Mouse (Mus musculus) spleen, postnatal 10 days (tissue): ENCODE data around the gene Pkd2l1.

Experiments used
- DNase-seq, 2 experiments: peaks; one replicate each; pipeline ENCODE4 v3.0.0; 2021 to 2022; ENCODE audit warnings: low spot score in 2 of 2

The Pkd2l1 gene

GRCm38 (mm10) chr19:44192342-44192741 is at the start of gene Pkd2l1:
TSS of gene Pkd2l1 (minus strand) at chr19:44192442.
- no peak for DNase-seq

DNA sequence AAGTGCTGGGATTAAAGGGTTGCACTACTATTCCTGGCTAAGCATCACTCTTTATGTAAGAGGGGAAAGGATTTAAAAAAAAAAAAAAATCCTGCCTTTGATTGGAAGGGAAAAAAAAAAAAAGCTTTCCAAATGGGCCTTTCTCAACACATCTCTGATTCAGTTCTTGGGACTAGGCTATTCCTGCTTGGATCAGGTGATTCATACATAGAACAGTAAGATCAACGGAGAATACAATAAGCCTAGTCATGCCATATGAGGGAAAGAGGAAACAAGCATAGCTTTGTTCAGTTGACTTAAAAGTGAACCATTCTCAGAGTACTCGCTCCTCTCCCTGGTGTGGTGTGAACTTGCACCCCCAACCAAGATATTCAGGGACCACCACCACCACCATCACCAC is 46.7 kb upstream of the Pkd2l1 start:
- no peak for DNase-seq

GRCm38 (mm10) chr19:44237471-44238006 is 45.3 kb upstream of the Pkd2l1 start:
- DNase-seq, result no peak

DNA sequence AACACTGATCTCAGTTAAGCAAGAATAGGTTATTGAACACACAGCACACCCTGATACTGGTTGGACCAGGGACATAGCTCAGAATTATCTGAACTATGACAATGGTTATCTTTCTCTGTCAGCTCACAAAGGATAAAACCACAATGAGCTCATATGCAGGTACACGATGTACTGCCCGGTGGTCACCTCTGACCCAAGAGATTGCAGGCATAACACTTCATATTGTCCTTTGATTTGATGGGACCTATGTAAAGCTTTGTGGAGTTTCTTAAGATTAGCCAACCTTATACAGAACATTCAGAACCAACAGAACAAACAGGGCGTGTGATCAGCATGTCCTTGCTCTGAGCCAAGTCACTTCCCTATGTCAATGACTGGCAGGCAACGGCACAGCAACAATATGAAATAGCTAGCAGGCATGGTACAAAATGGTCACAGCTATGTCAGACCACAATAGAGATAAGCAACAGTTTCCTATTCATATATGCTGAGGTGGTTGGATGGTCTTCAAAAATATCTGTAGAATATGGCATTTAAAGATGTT is 39.4 kb upstream of the Pkd2l1 start:
- no peak for DNase-seq

DNA sequence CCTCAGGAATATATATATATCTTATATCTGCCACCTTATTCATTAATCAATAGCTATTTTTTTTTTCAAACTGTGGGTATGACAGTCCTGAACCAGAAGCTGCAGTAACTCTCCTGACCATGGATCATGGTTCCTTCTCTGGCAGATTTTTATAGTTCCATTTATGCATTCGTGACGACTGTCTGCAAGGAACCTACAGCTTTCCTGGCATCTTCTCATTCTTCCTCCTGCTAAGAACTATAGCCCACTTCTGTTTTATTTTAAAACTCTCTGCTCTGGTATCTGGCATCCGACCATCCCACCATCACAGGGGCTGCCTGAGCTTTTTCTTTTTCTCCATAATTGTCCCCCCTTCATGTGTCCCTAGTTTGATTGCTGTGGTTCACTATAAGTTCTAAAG is 38.0 kb upstream of the Pkd2l1 start:
- DNase-seq, result no peak

DNA sequence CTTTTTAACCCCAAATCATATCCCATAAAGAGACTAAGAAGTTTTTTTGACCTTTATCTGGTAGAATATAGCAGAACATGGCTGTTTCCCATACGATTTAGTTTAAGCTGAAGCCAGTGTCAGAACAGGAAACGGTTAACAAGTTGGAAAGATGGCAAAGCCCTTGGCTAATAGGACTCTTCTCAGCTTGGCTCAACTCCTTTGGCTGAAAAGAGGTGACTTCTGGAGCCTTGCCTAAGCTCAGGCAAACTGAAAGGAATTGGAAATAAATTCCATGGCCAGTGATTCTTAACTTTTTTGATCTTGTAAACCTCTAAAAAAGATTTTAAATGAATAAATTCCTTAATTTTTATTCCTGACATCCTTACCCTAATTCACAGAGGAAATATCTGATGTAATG is 37.5 kb upstream of the Pkd2l1 start:
- DNase-seq, result no peak

DNA sequence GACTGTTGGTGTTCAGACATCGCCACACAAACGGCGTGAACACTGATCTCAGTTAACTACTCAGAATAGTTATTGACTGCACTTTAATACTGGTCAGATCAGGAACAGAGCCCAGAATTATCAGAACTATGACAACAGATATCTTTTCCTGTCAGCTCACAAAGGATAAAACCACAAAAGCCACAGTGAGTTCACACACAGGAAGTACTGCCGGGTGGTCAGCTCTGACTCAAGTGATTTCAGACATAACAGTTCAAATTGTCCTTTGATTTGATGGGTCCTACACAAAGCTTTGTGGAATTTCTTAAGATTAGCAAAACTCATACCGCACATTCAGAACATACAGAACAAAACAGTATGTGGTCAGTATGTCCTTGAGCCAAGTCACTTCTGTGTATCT is 33.5 kb upstream of the Pkd2l1 start:
- DNase-seq, result no peak

GRCm38 (mm10) chr19:44217958-44218525 is 25.8 kb upstream of the Pkd2l1 start:
- DNase-seq, result no peak

DNA sequence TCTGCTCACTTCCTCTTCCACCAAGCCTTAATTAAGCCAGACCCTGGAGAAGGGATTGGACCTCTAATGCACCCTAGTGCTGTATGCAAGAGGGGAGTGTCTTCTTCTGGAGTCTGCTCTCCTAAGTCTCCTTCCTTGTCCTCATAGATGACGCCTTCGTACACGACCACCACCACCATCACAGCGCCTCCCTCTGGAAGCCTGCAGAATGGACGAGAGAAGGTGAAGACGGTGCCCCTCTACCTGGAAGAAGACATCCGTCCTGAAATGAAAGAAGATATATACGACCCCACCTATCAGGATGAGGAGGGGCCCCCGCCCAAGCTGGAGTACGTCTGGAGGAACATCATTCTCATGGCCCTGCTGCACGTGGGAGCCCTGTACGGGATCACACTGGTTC is 23.0 kb upstream of the Pkd2l1 start:
- DNase-seq, result no peak

DNA sequence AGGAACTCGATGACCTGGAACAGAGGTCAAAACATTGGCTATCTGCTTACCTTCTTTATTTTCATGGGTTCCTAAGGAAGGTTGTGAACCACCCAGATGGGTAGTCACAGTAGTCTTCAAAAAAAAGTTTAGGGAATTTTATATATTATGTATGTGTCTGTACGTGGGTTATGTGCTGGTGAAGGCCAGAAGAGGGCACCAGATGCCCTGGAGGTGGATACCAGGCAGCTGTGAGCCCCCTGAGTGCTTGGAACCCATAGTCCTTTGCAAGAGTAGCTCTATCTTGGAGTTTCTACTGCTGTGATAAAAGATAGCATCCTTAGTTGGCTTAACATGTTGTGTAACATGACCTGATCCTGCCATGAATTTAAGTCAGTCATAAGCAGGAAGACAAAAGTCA is 14.8 kb upstream of the Pkd2l1 start:
- DNase-seq, result no peak

- no peak for DNase-seq
These were observed 10.8 kb upstream of the Pkd2l1 start, which contains the start of gene Scd3 for GRCm38 (mm10) chr19:44203015-44203564. TSS of gene Scd3 (plus strand) at chr19:44203269.

- DNase-seq, result peak in 1 of 2 experiments; percentile 53
These were observed 6.7 kb upstream of the Pkd2l1 start for GRCm38 (mm10) chr19:44198964-44199363.

- no peak for DNase-seq
These were observed 6.3 kb upstream of the Pkd2l1 start for GRCm38 (mm10) chr19:44198494-44198893.

DNA sequence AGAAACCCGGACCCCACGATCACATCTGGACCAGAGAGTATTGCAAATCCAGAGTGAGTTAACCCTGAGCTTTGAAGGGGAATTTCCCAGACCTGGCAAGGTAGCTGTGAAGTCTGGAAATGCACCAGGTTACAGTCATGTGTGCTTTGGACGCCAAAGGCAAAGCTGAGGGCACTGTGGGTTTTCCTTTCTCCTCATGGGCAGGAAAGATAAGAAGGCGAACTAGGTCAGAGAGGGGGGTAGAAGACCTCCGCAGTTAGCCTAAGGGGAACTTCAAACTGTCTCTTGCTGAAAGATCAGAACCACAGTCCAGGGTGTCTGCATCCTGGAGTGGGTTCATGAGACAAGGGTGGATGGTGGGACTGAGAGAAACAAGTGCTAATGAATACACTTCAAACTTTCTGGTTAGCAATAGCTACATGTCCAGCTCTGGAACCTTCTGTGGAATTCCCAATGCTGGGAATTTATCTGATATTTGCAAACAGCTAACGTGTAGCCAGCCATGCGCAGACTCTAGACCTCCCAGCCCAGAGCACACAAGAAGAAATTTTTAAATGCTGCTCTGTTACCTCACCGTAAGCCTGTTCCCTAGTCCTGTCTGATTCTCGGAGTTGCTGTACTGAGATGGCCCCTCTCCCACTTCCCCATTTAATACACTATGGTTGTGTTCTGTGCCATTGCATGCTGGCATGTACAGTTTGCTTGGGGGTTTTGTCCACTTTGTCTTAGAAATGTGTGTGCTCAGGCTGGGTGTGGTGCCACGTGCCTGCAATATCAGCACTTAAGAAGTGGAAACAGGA is 5.0 kb upstream of the Pkd2l1 start:
- no peak for DNase-seq

DNA sequence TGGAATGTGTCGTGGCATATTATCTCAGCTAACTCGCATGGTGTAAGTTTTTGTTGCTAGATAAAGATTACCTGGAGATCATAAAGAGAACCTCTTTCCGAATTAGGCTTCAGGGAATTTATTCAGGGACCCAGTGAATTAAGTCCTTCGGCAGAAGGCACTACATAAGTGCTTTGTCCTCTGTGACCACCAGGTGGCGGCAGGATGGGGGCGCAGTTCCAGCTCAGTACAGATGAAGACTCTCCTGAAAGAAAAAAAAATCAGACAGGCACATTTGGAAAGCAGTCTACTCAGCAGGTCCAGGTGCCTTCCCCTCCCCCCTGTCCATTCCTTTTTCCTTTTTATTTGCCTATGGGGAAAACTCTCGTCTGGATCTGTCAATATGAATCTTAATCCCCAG is 2.9 kb upstream of the Pkd2l1 start:
- peak; percentile 33 to 77 for DNase-seq

DNA sequence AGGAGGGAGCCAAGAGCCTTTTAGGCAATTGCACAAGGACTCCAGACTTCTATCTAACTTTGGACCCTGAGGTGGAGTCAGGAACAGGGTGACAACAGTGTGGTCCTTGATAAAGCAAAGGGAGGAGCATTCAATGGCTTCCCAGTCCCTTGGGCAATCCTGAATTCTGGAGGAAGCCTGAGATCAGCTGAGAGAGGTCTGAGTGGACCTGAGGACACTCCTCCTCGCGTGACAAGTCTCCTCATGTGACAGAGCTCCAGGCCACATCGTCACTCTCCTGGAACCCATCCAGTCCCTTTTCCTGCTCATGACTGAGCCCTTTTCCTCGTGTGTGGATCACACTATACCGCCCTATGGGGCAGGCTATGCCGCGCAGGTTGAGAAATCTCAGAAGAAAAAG is 1.7 kb upstream of the Pkd2l1 start:
- DNase-seq, result no peak

GRCm38 (mm10) chr19:44189056-44189455 is 3.2 kb downstream of the Pkd2l1 start:
- DNase-seq, result no peak

GRCm38 (mm10) chr19:44183968-44184367 is 8.3 kb downstream of the Pkd2l1 start:
- DNase-seq, result no peak

DNA sequence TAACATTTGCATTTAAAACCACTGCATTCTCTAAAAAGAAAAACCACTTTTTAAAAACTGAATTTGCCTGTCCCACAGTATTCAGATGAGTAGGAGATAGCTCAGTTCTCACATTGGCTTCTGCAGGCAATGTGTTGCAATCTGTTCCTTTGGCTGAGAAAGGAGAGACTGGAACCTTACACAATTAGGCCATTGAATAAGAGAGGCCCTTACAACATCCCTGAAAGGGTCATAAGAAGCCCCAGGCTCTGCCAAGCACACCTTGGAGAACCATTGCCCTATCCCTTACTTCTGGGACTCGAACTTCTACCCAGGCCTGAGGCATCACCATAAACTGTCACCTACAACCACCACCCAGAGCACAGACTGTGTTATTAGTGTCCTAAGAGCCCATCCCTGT is 11.7 kb downstream of the Pkd2l1 start:
- DNase-seq, result no peak

DNA sequence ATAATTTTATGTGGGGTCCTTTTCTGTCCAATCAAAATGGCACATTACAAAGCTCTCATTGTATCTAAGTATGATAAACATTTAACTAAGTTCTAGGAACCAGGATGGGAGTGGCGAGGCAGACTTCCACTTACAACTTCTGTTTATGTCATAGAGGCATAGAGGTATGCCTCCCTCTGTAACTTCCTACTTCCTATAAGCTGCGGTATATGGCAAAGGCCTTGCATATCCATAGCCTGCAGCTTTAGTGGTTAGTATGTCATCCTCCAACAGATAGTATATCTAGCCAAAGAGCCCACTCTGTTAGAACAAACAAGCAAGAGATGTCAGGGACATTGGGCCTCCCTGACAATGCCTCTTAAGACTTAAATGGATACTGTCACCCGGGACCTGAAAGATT is 15.5 kb downstream of the Pkd2l1 start:
- no peak for DNase-seq

DNA sequence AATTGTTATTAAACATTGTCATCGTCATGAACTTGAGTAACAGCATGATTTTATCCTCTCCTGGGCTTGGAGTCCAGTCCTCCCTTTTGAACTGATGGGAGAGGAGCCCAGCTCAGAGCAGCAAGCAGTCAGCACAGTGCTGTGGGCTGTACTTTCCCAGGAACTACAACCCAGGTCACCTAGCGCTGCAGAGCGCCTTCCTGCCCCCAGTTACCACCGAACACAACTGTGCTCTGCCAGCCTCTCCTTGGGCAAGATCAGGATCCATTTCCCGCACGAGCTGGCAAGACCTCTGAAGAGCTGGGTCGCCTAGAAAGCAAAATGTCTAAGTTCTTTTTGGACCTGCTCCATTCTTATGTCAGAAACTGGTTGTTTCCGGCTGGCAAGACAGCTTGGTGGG is 17.4 kb downstream of the Pkd2l1 start:
- no peak for DNase-seq

- DNase-seq, result no peak
These were observed 30.7 kb downstream of the Pkd2l1 start for GRCm38 (mm10) chr19:44161515-44161914.

DNA sequence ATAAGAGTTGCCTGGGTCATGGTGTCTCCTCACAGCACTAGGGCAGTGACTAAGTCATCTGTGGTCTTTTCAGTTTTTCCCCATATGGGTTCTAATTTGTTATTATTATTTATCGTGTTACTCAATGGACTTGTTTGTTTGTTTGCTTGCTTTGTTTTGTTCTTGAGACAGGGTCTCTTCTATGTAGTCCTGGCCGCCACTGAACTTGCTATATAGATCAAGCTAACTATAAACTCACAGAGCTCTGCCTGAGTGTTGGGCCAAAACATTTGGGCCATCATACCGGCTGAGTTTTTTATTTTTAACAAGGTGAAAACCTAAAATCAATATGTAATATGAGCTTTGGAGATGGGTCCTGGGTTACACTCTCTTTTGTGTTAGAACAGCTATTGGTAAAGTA is 32.9 kb downstream of the Pkd2l1 start:
- DNase-seq, result no peak
